Mouse (Mus musculus) liver, adult 2 months (tissue): ENCODE data around the gene Apom.

ENCODE experiments used
- CTCF ChIP-seq: fragments of 200-500 bp; IDR thresholded peaks from 2 replicates; pipeline ENCODE4 v1.5.1; 2011; ENCODE audit warnings: low read depth, low read length, control low read depth
- POLR2A ChIP-seq: fragments of 200-500 bp; IDR thresholded peaks from 2 replicates; pipeline ENCODE4 v1.6.1; 2011; ENCODE audit warnings: low read length, control low read depth; ENCODE audit not compliant: insufficient read depth; ENCODE audit errors: extremely low read depth

GRCm38 (mm10) chr17:35154616-35155015 lies 22.8 kb upstream of the Apom start:
- TF ChIP-seq CTCF (no peak), POLR2A (no peak)
